Mouse (Mus musculus) kidney, embryonic 14.5 days (tissue): Measurements from ENCODE around the gene Psmb11. TPM values are rescaled to one million over a fixed set of nuclear protein-coding genes. Genes with fewer than 3 reads are reported as not detected.
A peak's percentile ranks its signal among the peaks of the same experiment; 100 is the strongest.

Source experiments
- ATAC-seq: fragments of 200-750 bp; cut with Nextera tagmentation; 2 replicates; pipeline ENCODE4 v1.8.0; 2017; ENCODE audit warnings: moderate number of reproducible peaks, mild to moderate bottlenecking, moderate TSS enrichment, moderate library complexity; ENCODE audit not compliant: low FRiP score, low TSS enrichment
- H3K27ac ChIP-seq: fragments of 300-500 bp; sonication (generic); 2 replicates; pipeline ENCODE4 v1.5.1; 2014; ENCODE audit warnings: low read depth, mild to moderate bottlenecking, low read length, moderate library complexity, mixed read lengths
- H3K27me3 ChIP-seq: fragments of 300-500 bp; sonication (generic); 2 replicates; pipeline ENCODE4 v1.6.1; 2014; ENCODE audit warnings: mild to moderate bottlenecking, low read length; ENCODE audit not compliant: control insufficient read depth, insufficient read depth
- H3K36me3 ChIP-seq: fragments of 300-500 bp; sonication (generic); 2 replicates; pipeline ENCODE4 v1.6.1; 2014; ENCODE audit warnings: low read length, mixed read lengths; ENCODE audit not compliant: control insufficient read depth, insufficient read depth
- H3K4me1 ChIP-seq: fragments of 300-500 bp; sonication (generic); 2 replicates; pipeline ENCODE4 v1.6.1; 2014; ENCODE audit warnings: low read length, mixed read lengths; ENCODE audit not compliant: control insufficient read depth, insufficient read depth
- H3K4me2 ChIP-seq: fragments of 300-500 bp; sonication (generic); replicated peaks from 2 replicates; pipeline ENCODE4 v1.6.1; 2014; ENCODE audit warnings: low read depth, mild to moderate bottlenecking, low read length
- H3K4me3 ChIP-seq: fragments of 300-500 bp; sonication (generic); 2 replicates; pipeline ENCODE4 v1.5.1; 2014; ENCODE audit warnings: mild to moderate bottlenecking, low read length
- H3K9ac ChIP-seq: fragments of 300-500 bp; sonication (generic); 2 replicates; pipeline ENCODE4 v1.6.1; 2014; ENCODE audit warnings: low read depth, mild to moderate bottlenecking, low read length, moderate library complexity
- H3K9me3 ChIP-seq: fragments of 300-500 bp; sonication (generic); 2 replicates; pipeline ENCODE4 v1.6.1; 2016; ENCODE audit warnings: low read length; ENCODE audit not compliant: control insufficient read depth
- WGBS: fragments of 180-500 bp; shearing (Covaris S2); extraction: QIAGEN DNeasy Blood & Tissue Kit; methylation state at CpG from one replicate; pipeline ENCODE4 v1.1.7; 2014; 5-methylcytosine and 5-hydroxymethylcytosine counted together
- polyA plus RNA-seq: library from polyadenylated mRNA; unstranded; fragments of >200 nt; fragmentation: Nextera tagmentation; extraction: Ambion mirVana; gene quantifications from 2 replicates; pipeline ENCODE4 v1.2.1, GENCODE M21; 2014

Gene Psmb11
- polyA plus RNA-seq, 1 experiment from 2014 or later, result not detected

- Histone ChIP-seq H3K9me3 (no peaks in the 10 kb centered on the region), H3K9ac (peak overlapping the region; percentile 85), H3K4me2 (peak overlapping the region; percentile 79), H3K27ac (peak overlapping the region; percentile 83), H3K36me3 (peaks cover 64% of the 10 kb centered on the region), H3K4me1 (peaks cover 24% of the 10 kb centered on the region; the same call in 1 of the 2 replicates), H3K27me3 (no peaks in the 10 kb centered on the region), H3K4me3 (peak overlapping the region; percentile 84)
- WGBS, result 0% methylated on average over 7 of the region's 7 CpGs
- ATAC-seq, result 0 out of 2 replicates have a peak, but pooled peaks have one; percentile 17
Observed at GRCm38 (mm10) chr14:54652787-54653186, 31.6 kb downstream of the Psmb11 start.

GRCm38 (mm10) chr14:54653496-54653895 lies 32.3 kb downstream of the Psmb11 start:
- peak overlapping the region; percentile 84 for H3K4me3 ChIP-seq
- peak; percentile 91 for ATAC-seq
- H3K9me3 ChIP-seq, result no peaks in the 10 kb centered on the region
- peaks cover 24% of the 10 kb centered on the region; the same call in 1 of the 2 replicates for H3K4me1 ChIP-seq
- no peaks in the 10 kb centered on the region for H3K27me3 ChIP-seq
- H3K36me3 ChIP-seq, result peaks cover 64% of the 10 kb centered on the region
- peak overlapping the region; percentile 83 for H3K27ac ChIP-seq
- 1% methylated on average over 12 of the region's 12 CpGs for WGBS
- H3K9ac ChIP-seq, result peak overlapping the region; percentile 85
- H3K4me2 ChIP-seq, result peak overlapping the region; percentile 79

- no peak for ATAC-seq
Observed at GRCm38 (mm10) chr14:54660009-54660408, 38.8 kb downstream of the Psmb11 start.

GRCm38 (mm10) chr14:54664477-54665222 lies 43.4 kb downstream of the Psmb11 start:
- no peaks in the 10 kb centered on the region for H3K4me1 ChIP-seq
- no peak overlapping the region for H3K4me2 ChIP-seq
- no peaks in the 10 kb centered on the region for H3K9me3 ChIP-seq
- H3K36me3 ChIP-seq, result peaks cover 89% of the 10 kb centered on the region
- H3K27ac ChIP-seq, result no peak overlapping the region
- no peak overlapping the region for H3K4me3 ChIP-seq
- H3K9ac ChIP-seq, result no peak overlapping the region
- no peaks in the 10 kb centered on the region for H3K27me3 ChIP-seq
- WGBS, result 89% methylated on average over 10 of the region's 10 CpGs
- no peak for ATAC-seq

More at GRCm38 (mm10) chr14:54660009-54660408, 38.8 kb downstream of the Psmb11 start:
- no peaks in the 10 kb centered on the region for H3K27me3 ChIP-seq
- H3K4me3 ChIP-seq, result no peak overlapping the region
- WGBS, result 84% methylated on average over 2 of the region's 2 CpGs
- no peak overlapping the region for H3K27ac ChIP-seq
- H3K9ac ChIP-seq, result no peak overlapping the region
- peaks cover 92% of the 10 kb centered on the region for H3K36me3 ChIP-seq
- H3K4me1 ChIP-seq, result no peaks in the 10 kb centered on the region
- no peak overlapping the region for H3K4me2 ChIP-seq
- no peaks in the 10 kb centered on the region for H3K9me3 ChIP-seq

- Histone ChIP-seq H3K9ac (no peak overlapping the region), H3K27ac (no peak overlapping the region), H3K27me3 (no peaks in the 10 kb centered on the region), H3K9me3 (no peaks in the 10 kb centered on the region), H3K4me2 (no peak overlapping the region), H3K4me1 (no peaks in the 10 kb centered on the region), H3K36me3 (peaks cover 70% of the 10 kb centered on the region), H3K4me3 (no peak overlapping the region)
- 84% methylated on average over 4 of the region's 4 CpGs for WGBS
- ATAC-seq, result no peak
Observed at GRCm38 (mm10) chr14:54669381-54669780, 48.1 kb downstream of the Psmb11 start.

- no peak for ATAC-seq
- H3K9ac ChIP-seq, result no peak overlapping the region
- peaks cover 71% of the 10 kb centered on the region for H3K36me3 ChIP-seq
- no peaks in the 10 kb centered on the region for H3K4me1 ChIP-seq
- H3K4me3 ChIP-seq, result no peak overlapping the region
- H3K27me3 ChIP-seq, result no peaks in the 10 kb centered on the region
- no peak overlapping the region for H3K4me2 ChIP-seq
- no peaks in the 10 kb centered on the region for H3K9me3 ChIP-seq
- 73% methylated on average over 2 of the region's 2 CpGs for WGBS
- no peak overlapping the region for H3K27ac ChIP-seq
Observed at GRCm38 (mm10) chr14:54674317-54674716, 53.1 kb downstream of the Psmb11 start.

- Histone ChIP-seq H3K27me3 (no peaks in the 10 kb centered on the region), H3K36me3 (peaks cover 72% of the 10 kb centered on the region), H3K4me3 (no peak overlapping the region), H3K9ac (no peak overlapping the region), H3K27ac (no peak overlapping the region), H3K4me2 (no peak overlapping the region), H3K9me3 (no peaks in the 10 kb centered on the region), H3K4me1 (no peaks in the 10 kb centered on the region)
- 89% methylated on average over 5 of the region's 5 CpGs for WGBS
- ATAC-seq, result no peak
Observed at GRCm38 (mm10) chr14:54676290-54676689, 55.1 kb downstream of the Psmb11 start.

- Histone ChIP-seq H3K4me3 (no peak overlapping the region), H3K36me3 (peaks cover 65% of the 10 kb centered on the region), H3K27ac (no peak overlapping the region), H3K4me2 (no peak overlapping the region), H3K4me1 (no peaks in the 10 kb centered on the region), H3K9ac (no peak overlapping the region), H3K27me3 (no peaks in the 10 kb centered on the region), H3K9me3 (no peaks in the 10 kb centered on the region)
- no peak for ATAC-seq
- 87% methylated on average over 16 of the region's 16 CpGs for WGBS
Observed at GRCm38 (mm10) chr14:54678657-54679304, 57.5 kb downstream of the Psmb11 start.
